Mouse (Mus musculus): ENCODE measurements around the gene Coro1c. TPM values are rescaled to one million over a fixed set of nuclear protein-coding genes. Genes with fewer than 3 reads are reported as not detected.

Coro1c gene
- total and polyA plus RNA-seq, 3 experiments: 77.3 to 158 (median 103) TPM

DNA sequence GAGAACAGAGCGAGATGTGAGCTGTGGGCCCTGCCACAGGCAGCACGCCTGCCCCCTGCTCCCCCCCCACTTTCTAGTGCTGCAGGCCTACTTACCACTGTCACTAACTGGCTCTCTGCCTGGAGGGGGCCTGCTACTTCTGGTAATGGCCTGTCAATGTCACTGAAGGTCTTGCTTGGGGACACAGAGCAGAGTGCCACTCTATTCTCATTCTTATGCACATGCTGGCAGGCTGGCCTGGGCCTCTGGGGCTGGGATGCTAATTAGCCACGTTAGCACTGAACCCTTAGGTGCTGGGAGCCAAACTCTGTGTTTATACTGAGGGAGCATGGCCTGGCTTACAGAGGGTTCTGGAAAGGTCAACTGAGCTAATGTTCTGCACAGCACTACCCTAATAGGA, 52.9 kb downstream of the Coro1c start:
- no peak for DNase-seq (ENCODE audit: low read depth, low spot score)
- no peak for TF ChIP-seq CTCF (IDR thresholded peaks at IDR 0.05 in 2 of 3, conservative IDR thresholded peaks at IDR 0.05 in 1 of 3; ENCODE audit: control insufficient read depth in 1 of 3, insufficient read depth in 1 of 3, low read depth in 2 of 3, low read length in 3 of 3, poor library complexity in 1 of 3, severe bottlenecking in 1 of 3)
- no peak for TF ChIP-seq MYC (IDR thresholded peaks at IDR 0.05; ENCODE audit: low read depth, low read length)
- TF ChIP-seq MAFK (IDR thresholded peaks at IDR 0.05; ENCODE audit: borderline replicate concordance, low read depth, low read length): no peak
- no peak for TF ChIP-seq SMC3 (IDR thresholded peaks at IDR 0.05; ENCODE audit: low read depth, low read length)
- TF ChIP-seq EP300 (IDR thresholded peaks at IDR 0.05; ENCODE audit: low read depth in 1 of 2, low read length in 2 of 2): no peak
- TF ChIP-seq POLR2AphosphoS2 (IDR thresholded peaks at IDR 0.05; ENCODE audit: low read length): no peak
- TF ChIP-seq MAZ (IDR thresholded peaks at IDR 0.05; ENCODE audit: low read depth, low read length): no peak
- TF ChIP-seq ETS1 (IDR thresholded peaks at IDR 0.05; ENCODE audit: low read depth, low read length): no peak
- no peak for TF ChIP-seq POLR2A (IDR thresholded peaks at IDR 0.05; ENCODE audit: control insufficient read depth in 1 of 2, insufficient read depth in 1 of 2, low read depth in 1 of 2, low read length in 2 of 2, poor library complexity in 1 of 2)
- TF ChIP-seq KAT2A (conservative IDR thresholded peaks at IDR 0.05; ENCODE audit: low read depth, low read length): no peak
- Histone ChIP-seq H3K4me3 (ENCODE audit: control insufficient read depth in 1 of 2, insufficient read depth in 1 of 2, low read depth in 2 of 2, low read length in 2 of 2) (no peak overlapping the region), H3K27me3 (ENCODE audit: control insufficient read depth in 1 of 2, insufficient read depth in 2 of 2, low read length in 2 of 2) (no peaks in the 10 kb centered on the region), H3K36me3 (ENCODE audit: control insufficient read depth in 1 of 2, insufficient read depth in 2 of 2, low read length in 2 of 2) (peaks cover 0 to 4% of the 10 kb centered on the region in 2 experiments; a peak in 2 of 4 replicates), H3K79me2 (ENCODE audit: control insufficient read depth, insufficient read depth, low read length, poor library complexity) (no peaks in the 10 kb centered on the region), H3K27ac (ENCODE audit: control insufficient read depth, low read depth, low read length) (no peak overlapping the region), H3K9ac (ENCODE audit: control insufficient read depth, low read depth, low read length, poor library complexity, severe bottlenecking) (no peak overlapping the region), H3K4me1 (ENCODE audit: control insufficient read depth in 1 of 2, insufficient read depth in 2 of 2, low read length in 2 of 2) (no peaks in the 10 kb centered on the region; a peak in 1 of 4 replicates), H3K9me3 (replicated peaks; ENCODE audit: insufficient read depth, low read length) (no peaks in the 10 kb centered on the region)

DNA sequence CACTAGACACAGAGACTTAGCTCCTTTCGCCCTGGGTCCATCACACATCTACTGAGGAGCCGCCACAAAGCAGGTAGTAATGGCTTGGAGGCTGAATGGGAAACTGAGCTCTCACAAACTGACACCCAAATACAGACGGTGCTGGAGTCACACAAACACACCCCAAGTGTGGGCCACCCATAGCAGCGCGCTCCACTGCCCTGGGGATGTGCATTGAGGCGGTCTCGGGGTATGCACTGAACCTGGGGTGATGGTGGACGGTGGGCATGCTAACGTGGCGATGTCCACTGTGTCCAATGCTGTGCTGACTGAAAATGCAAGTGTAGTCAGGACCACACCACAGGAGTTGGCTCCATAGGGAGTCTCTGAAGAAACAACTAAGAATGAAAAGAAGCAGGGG, 53.4 kb downstream of the Coro1c start:
- no peak overlapping the region for H3K27ac ChIP-seq (ENCODE audit: control insufficient read depth, low read depth, low read length)
- no peak for DNase-seq (ENCODE audit: low read depth, low spot score)
- H3K79me2 ChIP-seq (ENCODE audit: control insufficient read depth, insufficient read depth, low read length, poor library complexity): no peaks in the 10 kb centered on the region
- no peak overlapping the region for H3K4me3 ChIP-seq (ENCODE audit: control insufficient read depth in 1 of 2, insufficient read depth in 1 of 2, low read depth in 2 of 2, low read length in 2 of 2)
- H3K9me3 ChIP-seq (replicated peaks; ENCODE audit: insufficient read depth, low read length): no peaks in the 10 kb centered on the region
- no peaks in the 10 kb centered on the region for H3K27me3 ChIP-seq (ENCODE audit: control insufficient read depth in 1 of 2, insufficient read depth in 2 of 2, low read length in 2 of 2)
- TF ChIP-seq TCF12 (IDR thresholded peaks at IDR 0.05; ENCODE audit: low read depth, low read length) (no peak), CHD2 (IDR thresholded peaks at IDR 0.05; ENCODE audit: low read length) (no peak), POLR2A (IDR thresholded peaks at IDR 0.05; ENCODE audit: control insufficient read depth in 1 of 2, insufficient read depth in 1 of 2, low read depth in 1 of 2, low read length in 2 of 2, poor library complexity in 1 of 2) (no peak), ETS1 (IDR thresholded peaks at IDR 0.05; ENCODE audit: low read depth, low read length) (no peak), MYB (IDR thresholded peaks at IDR 0.05; ENCODE audit: low read depth, low read length) (no peak), ZMIZ1 (IDR thresholded peaks at IDR 0.05; ENCODE audit: low read depth, low read length) (no peak), SMC3 (IDR thresholded peaks at IDR 0.05; ENCODE audit: low read depth, low read length) (no peak), NRF1 (IDR thresholded peaks at IDR 0.05; ENCODE audit: insufficient read depth, low read depth, low read length, poor library complexity, severe bottlenecking) (no peak)
- H3K4me1 ChIP-seq (ENCODE audit: control insufficient read depth in 1 of 2, insufficient read depth in 2 of 2, low read length in 2 of 2): no peaks in the 10 kb centered on the region; a peak in 1 of 4 replicates
- no peak overlapping the region for H3K9ac ChIP-seq (ENCODE audit: control insufficient read depth, low read depth, low read length, poor library complexity, severe bottlenecking)
- peaks cover 0 to 4% of the 10 kb centered on the region in 2 experiments; a peak in 2 of 4 replicates for H3K36me3 ChIP-seq (ENCODE audit: control insufficient read depth in 1 of 2, insufficient read depth in 2 of 2, low read length in 2 of 2)

Data from MEL (cell line).